Mouse (Mus musculus): Measurements from ENCODE around the gene Park7.

The Park7 gene

DNA sequence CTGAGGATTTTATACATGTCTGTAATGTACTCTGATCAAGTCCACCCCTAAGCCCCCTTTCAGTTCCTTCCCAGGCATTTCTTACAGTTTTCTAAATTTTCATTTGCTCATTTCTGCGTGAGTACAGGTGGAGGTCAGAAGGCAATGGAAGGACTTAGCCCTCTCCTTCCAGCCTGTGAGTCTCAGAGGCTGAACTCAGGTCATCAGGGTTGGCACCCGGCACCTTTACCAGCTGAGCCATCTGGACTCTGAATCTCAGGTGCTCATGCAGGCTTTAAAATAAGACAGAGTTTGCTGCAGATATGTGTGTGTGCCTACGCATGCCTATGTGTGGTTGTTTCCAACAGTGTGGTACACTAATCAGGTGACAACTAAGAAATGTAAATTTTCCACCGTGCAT is 63.3 kb downstream of the Park7 start:
- no peak for DNase-seq (ENCODE audit: extremely low read depth, low read depth, low spot score)

DNA sequence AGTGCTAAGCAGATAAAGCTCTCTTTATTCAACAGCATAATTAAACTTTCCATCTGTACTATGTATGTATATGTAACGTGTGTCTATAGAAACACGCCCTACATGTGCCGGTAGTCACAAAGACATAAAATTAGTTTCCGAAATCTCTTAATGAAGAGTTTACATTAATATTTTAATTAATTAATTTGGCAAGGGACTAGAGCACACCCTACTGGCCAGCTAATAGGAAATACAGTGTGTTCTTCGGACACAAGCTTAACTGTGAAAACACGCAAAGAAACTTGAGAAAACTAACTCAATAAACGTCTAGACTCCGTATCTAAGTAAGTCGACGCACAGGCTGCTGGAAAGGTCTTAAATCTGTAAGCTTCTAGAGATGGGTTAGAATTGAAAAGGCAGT is 64.3 kb downstream of the Park7 start:
- no peak for DNase-seq (ENCODE audit: extremely low read depth, low read depth, low spot score)

All from fat pad, adult 2 months (tissue).